Mouse (Mus musculus): Measurements from ENCODE around the gene Ano1.
A peak's percentile ranks its signal among the peaks of the same experiment; 100 is the strongest.

Gene Ano1

DNA sequence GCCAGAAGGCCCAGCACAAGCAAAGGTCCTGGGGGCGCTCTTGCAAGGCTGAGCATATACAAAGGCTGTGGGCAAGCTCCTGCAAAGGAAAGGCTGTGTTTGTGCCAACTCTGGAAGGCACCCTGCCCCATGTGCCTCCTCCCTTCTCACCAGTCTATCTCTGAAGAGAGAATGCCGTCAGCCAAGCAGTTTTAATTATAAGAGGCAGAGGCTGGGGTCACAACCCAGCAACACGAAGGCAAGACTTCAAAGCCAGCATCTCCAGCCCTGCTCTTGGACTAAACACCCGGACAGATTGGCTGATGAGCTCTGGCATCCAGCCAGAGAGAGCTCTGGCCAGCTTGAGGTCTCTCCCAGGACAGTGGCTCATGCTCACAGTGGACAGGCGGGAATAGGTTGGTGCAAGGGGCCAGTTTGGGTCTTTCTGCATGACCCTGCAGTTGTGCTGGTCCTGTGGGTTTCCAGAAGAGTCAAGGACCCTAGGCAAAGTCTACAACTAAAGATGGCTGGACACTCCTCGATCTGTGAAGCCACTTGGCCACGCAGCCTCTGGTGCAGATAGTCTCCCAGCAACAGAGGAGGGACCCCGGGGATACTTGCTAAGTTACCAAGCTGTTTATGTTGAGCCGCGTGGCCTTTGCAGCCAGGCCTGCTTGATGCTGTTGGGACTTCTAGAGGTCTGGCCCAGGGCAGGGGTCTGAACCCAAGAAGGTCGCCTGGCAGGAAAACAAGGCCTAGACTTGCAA, 12.9 kb upstream of the Ano1 start:
- DNase-seq (ENCODE audit: low read depth, low spot score), result no peak

- no peak for DNase-seq (ENCODE audit: low read depth, low spot score)
Measured at GRCm38 (mm10) chr7:144764013-144764412, 12.2 kb upstream of the Ano1 start.

GRCm38 (mm10) chr7:144762496-144763235, 10.9 kb upstream of the Ano1 start:
- DNase-seq (ENCODE audit: low read depth, low spot score), result no peak

DNA sequence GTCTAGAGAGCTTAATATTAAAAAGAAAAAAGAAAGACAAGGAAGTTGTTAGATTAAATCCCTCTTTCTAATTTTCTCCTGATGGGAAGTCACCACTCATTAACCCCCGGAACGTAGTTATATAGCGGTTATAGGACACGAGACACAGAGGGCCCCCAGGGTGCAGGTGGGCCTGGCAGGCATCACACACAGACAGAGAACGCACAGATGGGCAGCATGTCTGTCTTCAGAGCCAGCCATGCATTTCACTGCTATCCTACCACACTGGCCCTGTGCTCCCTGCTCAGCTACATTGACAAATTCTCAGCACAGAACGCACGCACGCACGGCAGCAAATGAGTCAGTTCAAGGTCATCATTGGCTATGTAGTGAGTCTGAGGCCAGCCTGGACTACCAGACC, 8.5 kb upstream of the Ano1 start:
- DNase-seq (ENCODE audit: low read depth, low spot score), result no peak

- no peak for DNase-seq (ENCODE audit: low read depth, low spot score)
Measured at GRCm38 (mm10) chr7:144759455-144759854, 7.7 kb upstream of the Ano1 start.

- DNase-seq (ENCODE audit: low read depth, low spot score), result no peak
Measured at GRCm38 (mm10) chr7:144755511-144756378, 4.0 kb upstream of the Ano1 start.

- DNase-seq (ENCODE audit: low read depth, low spot score), result no peak
Measured at GRCm38 (mm10) chr7:144754722-144755121, 2.9 kb upstream of the Ano1 start.

GRCm38 (mm10) chr7:144753657-144754031, 1.9 kb upstream of the Ano1 start:
- DNase-seq (ENCODE audit: low read depth, low spot score), result no peak

DNA sequence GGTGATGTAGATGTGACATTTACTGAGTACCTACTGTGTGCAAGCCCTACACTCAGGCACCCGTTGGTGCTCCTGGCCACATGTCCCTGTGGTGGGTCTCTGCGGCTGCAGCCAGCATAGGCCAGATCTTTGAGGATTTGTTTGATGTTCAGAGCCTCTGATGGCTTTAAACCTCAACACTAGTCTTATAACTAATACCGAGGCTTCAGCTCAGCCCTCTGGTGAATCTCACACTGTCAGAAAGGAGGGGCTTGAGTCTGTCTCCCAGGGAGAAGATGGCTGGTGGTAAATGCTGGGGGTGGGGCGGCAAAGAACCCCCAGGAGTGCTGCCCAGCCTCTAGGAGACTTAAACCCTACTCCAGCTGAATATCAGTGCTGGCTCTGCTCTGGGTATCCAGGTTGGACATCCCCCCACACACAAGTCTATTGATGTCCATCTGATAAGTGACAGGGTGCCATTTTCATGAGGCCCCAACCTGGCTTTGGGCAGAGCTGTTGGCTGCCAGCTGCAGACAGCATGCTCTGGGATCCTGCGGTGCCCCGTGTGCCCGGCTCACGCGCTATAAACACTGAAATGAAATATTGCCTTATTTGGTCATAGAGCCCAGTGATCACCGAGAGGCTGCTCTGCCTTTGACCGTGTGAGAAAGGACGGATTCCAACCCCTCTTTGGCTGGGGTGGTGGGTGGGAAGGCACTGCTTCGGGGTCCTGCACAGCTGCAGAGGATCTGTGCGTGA, 1.3 kb upstream of the Ano1 start:
- no peak for DNase-seq (ENCODE audit: low read depth, low spot score)

- no peak for DNase-seq (ENCODE audit: low read depth, low spot score)
Measured at GRCm38 (mm10) chr7:144747756-144748155, 4.0 kb downstream of the Ano1 start.

DNA sequence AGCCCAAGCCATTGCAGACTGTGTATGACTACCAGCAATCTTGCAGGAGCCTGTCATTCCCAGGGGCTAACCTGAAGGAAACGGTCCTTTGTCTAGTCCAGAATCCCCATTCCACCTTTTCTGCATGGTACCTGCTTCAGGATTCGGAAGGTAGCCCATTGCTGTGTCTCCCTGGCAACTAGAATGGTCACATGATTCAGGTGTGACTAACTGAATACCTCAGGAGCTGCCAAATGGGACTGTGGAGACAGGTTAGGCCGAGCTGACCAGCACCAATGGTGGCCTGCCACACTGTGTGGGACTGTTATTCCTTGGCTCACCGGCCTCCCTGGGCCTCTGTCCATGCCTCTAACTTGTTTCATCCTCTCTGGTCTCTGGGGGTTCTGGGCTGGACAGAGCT, 5.3 kb downstream of the Ano1 start:
- DNase-seq (ENCODE audit: low read depth, low spot score), result no peak

GRCm38 (mm10) chr7:144743874-144744273, 7.9 kb downstream of the Ano1 start:
- DNase-seq (ENCODE audit: low read depth, low spot score), result no peak

GRCm38 (mm10) chr7:144740643-144741042, 11.1 kb downstream of the Ano1 start:
- DNase-seq (ENCODE audit: low read depth, low spot score), result no peak

DNA sequence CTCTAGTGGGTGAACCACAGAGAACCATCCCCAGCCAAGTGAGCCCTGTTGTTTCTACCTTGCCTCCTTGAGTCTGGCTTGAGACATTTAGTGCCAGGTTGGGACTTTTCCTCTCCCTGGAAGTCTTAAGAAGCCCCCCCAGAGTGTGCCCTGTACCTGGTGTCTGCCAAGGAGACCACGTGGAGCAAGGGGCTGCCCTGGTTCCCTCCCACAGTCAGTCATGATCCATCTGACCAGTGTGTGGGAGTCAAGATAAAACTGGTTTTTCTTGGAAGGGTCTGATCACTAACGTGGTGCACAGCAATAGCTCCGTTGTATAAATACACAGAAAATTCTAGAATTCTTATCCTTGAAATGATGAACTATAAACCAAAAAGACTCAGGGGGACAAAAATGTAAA, 12.0 kb downstream of the Ano1 start:
- DNase-seq (ENCODE audit: low read depth, low spot score), result no peak

DNA sequence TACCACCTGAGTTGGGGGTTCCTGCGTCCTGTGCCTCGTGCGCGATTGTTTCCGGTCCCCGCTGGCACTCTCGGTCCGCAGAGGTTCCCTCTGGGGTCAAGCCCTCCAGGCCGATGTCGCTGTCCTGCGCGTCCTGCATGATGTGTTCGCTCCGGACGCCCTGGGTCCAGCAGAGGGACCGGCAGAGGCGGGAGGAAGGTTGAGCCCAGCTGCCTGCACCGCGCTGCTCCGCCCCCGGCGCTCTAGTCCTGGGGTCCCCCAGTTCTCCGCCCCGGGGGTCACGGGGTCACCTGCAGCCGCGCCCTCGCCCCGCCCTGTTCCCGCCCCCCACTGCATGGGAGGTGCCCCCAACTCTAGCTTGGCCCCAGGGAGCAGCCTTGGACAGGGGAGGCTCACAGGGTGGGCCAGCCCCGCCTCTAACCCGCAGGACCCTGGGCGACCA, 13.4 kb downstream of the Ano1 start:
- DNase-seq (ENCODE audit: low read depth, low spot score), result no peak

- peak; percentile 17 for DNase-seq (ENCODE audit: low read depth, low spot score)
Measured at GRCm38 (mm10) chr7:144731897-144732291, 19.9 kb downstream of the Ano1 start.

DNA sequence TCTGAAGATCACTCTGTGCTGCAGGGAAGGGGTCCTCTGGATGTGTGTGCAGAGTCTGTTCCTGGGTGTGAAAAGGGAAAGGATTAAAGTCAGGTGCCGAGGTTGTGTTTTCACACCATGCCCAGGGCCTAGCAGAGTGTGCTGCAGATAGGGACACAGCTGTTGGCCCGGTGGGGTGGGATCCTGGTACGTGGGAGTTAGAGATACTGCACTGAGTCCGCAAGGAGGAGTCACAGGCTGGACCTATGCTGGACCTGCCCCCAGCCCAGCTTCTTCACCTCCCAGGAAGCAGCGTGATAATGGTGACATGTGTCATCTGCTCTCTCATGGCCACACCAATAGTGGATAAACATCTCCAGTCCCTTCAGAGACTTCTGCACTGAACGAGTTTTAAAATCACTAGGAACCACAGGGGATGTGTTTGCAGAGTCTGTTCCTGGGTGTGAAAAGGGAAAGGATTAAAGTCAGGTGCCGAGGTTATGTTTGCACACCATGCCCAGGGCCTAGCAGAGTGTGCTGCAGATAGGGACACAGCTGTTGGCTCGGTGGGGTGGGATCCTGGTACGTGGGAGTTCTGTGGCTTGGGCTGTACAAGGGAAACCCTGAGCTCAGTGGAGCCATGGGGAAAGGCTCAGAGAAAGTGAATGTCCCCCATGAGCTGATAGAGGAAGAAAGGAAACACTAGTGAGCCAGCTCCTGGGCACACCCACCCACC, 20.4 kb downstream of the Ano1 start:
- no peak for DNase-seq (ENCODE audit: low read depth, low spot score)

GRCm38 (mm10) chr7:144724283-144724682, 27.5 kb downstream of the Ano1 start:
- no peak for DNase-seq (ENCODE audit: low read depth, low spot score)

DNA sequence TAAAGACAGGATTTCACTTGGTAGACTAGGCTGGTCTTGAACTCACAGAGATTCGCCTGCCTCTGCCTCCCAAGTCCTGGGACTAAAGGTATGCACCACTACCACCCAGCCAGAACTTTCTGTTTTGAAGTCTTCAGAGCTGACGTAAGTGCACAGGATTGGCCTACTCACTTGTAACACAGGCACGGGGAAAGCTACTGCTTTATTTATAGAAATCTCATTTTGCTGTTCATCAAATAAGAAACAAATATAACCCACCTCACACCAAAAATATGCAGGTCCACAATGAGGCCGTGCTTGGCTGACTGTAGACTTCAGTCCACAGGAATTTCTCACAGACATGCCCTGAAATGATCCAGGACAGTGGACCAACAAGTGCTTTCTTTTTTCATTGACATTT, 31.8 kb downstream of the Ano1 start:
- DNase-seq (ENCODE audit: low read depth, low spot score), result no peak

GRCm38 (mm10) chr7:144717736-144718135, 34.0 kb downstream of the Ano1 start:
- no peak for DNase-seq (ENCODE audit: low read depth, low spot score)

GRCm38 (mm10) chr7:144697870-144698269, 53.9 kb downstream of the Ano1 start:
- DNase-seq (ENCODE audit: low read depth, low spot score), result no peak

Measured in R1 (cell line).